Mouse (Mus musculus) CH12.LX (cell line): ENCODE measurements around the gene Vhl.

Experiments used
- CHD2 ChIP-seq: IDR thresholded peaks from 2 replicates; pipeline ENCODE4 v1.6.1; 2011; ENCODE audit warnings: low read length, improper control_type of control experiment
- CTCF ChIP-seq, 2 experiments: IDR thresholded peaks in 1 of 2; conservative IDR thresholded peaks in 1 of 2; 2 replicates each; pipeline ENCODE4 v1.5.1; 2011 to 2012; ENCODE audit warnings: low read depth in 2 of 2, low read length in 2 of 2, improper control_type of control experiment in 1 of 2, inconsistent platforms in 1 of 2, mild to moderate bottlenecking in 1 of 2, moderate library complexity in 1 of 2
- JUN ChIP-seq: IDR thresholded peaks from 2 replicates; pipeline ENCODE4 v1.6.1; 2011; ENCODE audit warnings: low read depth, mild to moderate bottlenecking, low read length, improper control_type of control experiment, moderate library complexity; ENCODE audit not compliant: insufficient read depth
- MXI1 ChIP-seq: IDR thresholded peaks from 2 replicates; pipeline ENCODE4 v1.6.1; 2011; ENCODE audit warnings: mild to moderate bottlenecking, low read depth, low read length, improper control_type of control experiment
- MYC ChIP-seq: IDR thresholded peaks from 2 replicates; pipeline ENCODE4 v1.6.1; 2011; ENCODE audit warnings: low read depth, mild to moderate bottlenecking, improper control_type of control experiment, low read length
- POLR2A ChIP-seq: IDR thresholded peaks from 2 replicates; pipeline ENCODE4 v1.6.1; 2011; ENCODE audit warnings: low read depth, mild to moderate bottlenecking, improper control_type of control experiment, low read length
- SIN3A ChIP-seq: IDR thresholded peaks from 2 replicates; pipeline ENCODE4 v1.6.1; 2012; ENCODE audit warnings: low read length, improper control_type of control experiment, inconsistent platforms
- SMC3 ChIP-seq: IDR thresholded peaks from 2 replicates; pipeline ENCODE4 v1.6.1; 2011; ENCODE audit warnings: low read depth, low read length, improper control_type of control experiment
- TBP ChIP-seq: conservative IDR thresholded peaks from 2 replicates; pipeline ENCODE4 v1.6.1; 2011; ENCODE audit warnings: low read depth, low read length, improper control_type of control experiment
- UBTF ChIP-seq: IDR thresholded peaks from 2 replicates; pipeline ENCODE4 v1.6.1; 2012; ENCODE audit warnings: low read depth, mild to moderate bottlenecking, inconsistent platforms, low read length, improper control_type of control experiment, moderate library complexity
- USF1 ChIP-seq: IDR thresholded peaks from 2 replicates; pipeline ENCODE4 v1.6.1; 2014; ENCODE audit warnings: low read depth, mild to moderate bottlenecking, inconsistent platforms, low read length, improper control_type of control experiment
- ZMIZ1 ChIP-seq: IDR thresholded peaks from 2 replicates; pipeline ENCODE4 v1.6.1; 2012; ENCODE audit warnings: low read depth, mild to moderate bottlenecking, inconsistent platforms, low read length, improper control_type of control experiment
- ZNF384 ChIP-seq: IDR thresholded peaks from 2 replicates; pipeline ENCODE4 v1.6.1; 2012; ENCODE audit warnings: low read depth, low read length, improper control_type of control experiment, inconsistent platforms

GRCm38 (mm10) chr6:113615489-113615888, 8.3 kb upstream of the Vhl start:
- no peak for TF ChIP-seq SMC3
- TF ChIP-seq MYC, result no peak
- TF ChIP-seq CHD2, result no peak
- no peak for TF ChIP-seq CTCF (conservative IDR thresholded peaks at IDR 0.05 in 1 of 2, IDR thresholded peaks at IDR 0.05 in 1 of 2; ENCODE audit: low read depth in 2 of 2, low read length in 2 of 2)
- TF ChIP-seq SIN3A, result no peak
- no peak for TF ChIP-seq ZNF384
- no peak for TF ChIP-seq ZMIZ1
- no peak for TF ChIP-seq TBP
- TF ChIP-seq POLR2A, result no peak
- TF ChIP-seq UBTF, result no peak
- no peak for TF ChIP-seq JUN
- TF ChIP-seq USF1, result no peak
- no peak for TF ChIP-seq MXI1
